Mouse (Mus musculus) heart, adult 2 months (tissue): Measurements from ENCODE around the gene Lalba.

Experiments used
- CTCF ChIP-seq: fragments of 200-600 bp; IDR thresholded peaks from 2 replicates; pipeline ENCODE4 v1.8.1; 2022; ENCODE audit warnings: antibody characterized with exemption, mild to moderate bottlenecking, moderate library complexity
- EP300 ChIP-seq: fragments of 200-500 bp; IDR thresholded peaks from 2 replicates; pipeline ENCODE4 v1.6.1; 2011; ENCODE audit warnings: low read depth, low read length, control low read depth; ENCODE audit not compliant: insufficient read depth
- POLR2A ChIP-seq: fragments of 200-500 bp; IDR thresholded peaks from 2 replicates; pipeline ENCODE4 v1.6.1; 2011; ENCODE audit warnings: mild to moderate bottlenecking, low read depth, low read length, control low read depth; ENCODE audit not compliant: insufficient read depth

DNA sequence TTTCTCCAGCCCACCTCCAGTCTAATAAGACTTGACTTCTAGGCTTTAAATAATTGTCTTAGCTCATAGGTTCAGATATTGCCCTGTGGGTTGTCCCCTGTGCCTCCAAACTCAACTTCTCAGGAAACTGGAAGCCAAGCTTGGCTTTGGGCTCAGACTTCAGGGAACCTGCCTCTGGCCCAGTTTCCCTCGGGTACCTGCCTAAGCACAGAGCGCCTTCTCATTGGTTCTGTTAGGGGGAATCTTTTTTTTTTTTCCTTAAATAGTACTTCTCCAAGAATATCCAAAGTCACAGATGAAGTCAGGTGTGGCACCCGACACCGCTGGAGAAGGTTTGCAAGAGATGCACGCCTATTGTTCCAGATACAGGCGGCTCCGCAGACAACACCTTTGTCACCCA is 30.2 kb downstream of the Lalba start, which contains the start of gene Olfr281:
- no peak for TF ChIP-seq POLR2A
- TF ChIP-seq CTCF, result no peak
- TF ChIP-seq EP300, result no peak
